ENCODE assay signal across 8 mouse cellular contexts in genomic region chr10:113105771-113106430, GRCm38 (mm10).
DNase-seq lines count a peak whose midpoint lies in the region; ATAC-seq lines count a peak whose summit lies in the region.

No protein-coding gene starts in this region.

- H3K9ac ChIP-seq in embryonic facial prominence, embryonic 11.5 days (replicated peaks; ENCODE audit: low read length), result no peak overlapping the region
- no peak overlapping the region for H3K9ac ChIP-seq in neural tube, embryonic 14.5 days (replicated peaks; ENCODE audit: low read depth, low read length)
- no peak overlapping the region for H3K9ac ChIP-seq in forebrain, embryonic 14.5 days (ENCODE audit: low read length)

- intact Hi-C loops in gastrocnemius, postnatal 36 days (cut with DNase I), result no loop called here

- no peak overlapping the region for H3K4me3 ChIP-seq in embryonic facial prominence, embryonic 11.5 days (ENCODE audit: low read depth, low read length)
- no peak overlapping the region for H3K4me3 ChIP-seq in embryonic facial prominence, embryonic 10.5 days
- no peak overlapping the region for H3K4me3 ChIP-seq in neural tube, embryonic 14.5 days (ENCODE audit: low read depth, low read length)
- no peak overlapping the region for H3K4me3 ChIP-seq in forebrain, embryonic 14.5 days (ENCODE audit: low read depth, low read length)

- no peaks in the 10 kb centered on the region for H3K4me1 ChIP-seq in embryonic facial prominence, embryonic 11.5 days (ENCODE audit: control insufficient read depth, insufficient read depth, low read length)
- no peaks in the 10 kb centered on the region for H3K4me1 ChIP-seq in embryonic facial prominence, embryonic 10.5 days
- H3K4me1 ChIP-seq in neural tube, embryonic 14.5 days (ENCODE audit: control insufficient read depth, insufficient read depth, low read length), result no peaks in the 10 kb centered on the region
- H3K4me1 ChIP-seq in forebrain, embryonic 14.5 days (ENCODE audit: control insufficient read depth, insufficient read depth, low read length), result no peaks in the 10 kb centered on the region

- ATAC-seq in embryonic facial prominence, embryonic 11.5 days (replicated peaks; ENCODE audit: insufficient number of reproducible peaks, low FRiP score, low TSS enrichment, low read depth), result no peak
- ATAC-seq in neural tube, embryonic 14.5 days (ENCODE audit: low read depth), result peak; percentile 41; the same call in 1 of the 2 replicates
- peak; percentile 81 for ATAC-seq in forebrain, embryonic 14.5 days

- 33% methylated on average over 1 of the region's 1 CpGs for WGBS in embryonic facial prominence, embryonic 11.5 days
- 47% methylated on average over 1 of the region's 1 CpGs for WGBS in embryonic facial prominence, embryonic 10.5 days
- WGBS in neural tube, embryonic 14.5 days, result 31% methylated on average over 1 of the region's 1 CpGs
- 19% methylated on average over 1 of the region's 1 CpGs for WGBS in forebrain, embryonic 14.5 days

- H3K27ac ChIP-seq in embryonic facial prominence, embryonic 11.5 days (replicated peaks; ENCODE audit: low read depth, low read length), result no peak overlapping the region
- no peak overlapping the region for H3K27ac ChIP-seq in embryonic facial prominence, embryonic 10.5 days (replicated peaks)
- no peak overlapping the region for H3K27ac ChIP-seq in neural tube, embryonic 14.5 days (ENCODE audit: low read depth, low read length)
- no peak overlapping the region for H3K27ac ChIP-seq in forebrain, embryonic 14.5 days (ENCODE audit: low read depth, low read length)

- H3K36me3 ChIP-seq in embryonic facial prominence, embryonic 11.5 days (replicated peaks; ENCODE audit: control insufficient read depth, insufficient read depth, low read depth, low read length), result no peaks in the 10 kb centered on the region
- no peaks in the 10 kb centered on the region for H3K36me3 ChIP-seq in embryonic facial prominence, embryonic 10.5 days (replicated peaks)
- no peaks in the 10 kb centered on the region for H3K36me3 ChIP-seq in neural tube, embryonic 14.5 days (ENCODE audit: control insufficient read depth, insufficient read depth, low read length)
- H3K36me3 ChIP-seq in forebrain, embryonic 14.5 days (ENCODE audit: control insufficient read depth, insufficient read depth, low read length), result no peaks in the 10 kb centered on the region

- no peaks in the 10 kb centered on the region for H3K27me3 ChIP-seq in embryonic facial prominence, embryonic 11.5 days (ENCODE audit: control insufficient read depth, insufficient read depth, low read length)
- no peaks in the 10 kb centered on the region for H3K27me3 ChIP-seq in embryonic facial prominence, embryonic 10.5 days (replicated peaks; ENCODE audit: low read depth, poor library complexity, severe bottlenecking)
- H3K27me3 ChIP-seq in neural tube, embryonic 14.5 days (ENCODE audit: control insufficient read depth, insufficient read depth, low read length), result no peaks in the 10 kb centered on the region
- no peaks in the 10 kb centered on the region for H3K27me3 ChIP-seq in forebrain, embryonic 14.5 days (replicated peaks; ENCODE audit: control insufficient read depth, insufficient read depth, low read length)

- H3K4me2 ChIP-seq in embryonic facial prominence, embryonic 11.5 days (ENCODE audit: low read depth, low read length), result no peak overlapping the region
- H3K4me2 ChIP-seq in neural tube, embryonic 14.5 days (ENCODE audit: low read depth, low read length), result no peak overlapping the region
- H3K4me2 ChIP-seq in forebrain, embryonic 14.5 days (ENCODE audit: low read length), result no peak overlapping the region

- DNase-seq in embryonic facial prominence, embryonic 11.5 days (ENCODE audit: low spot score), result peak; percentile 20
- no peak for DNase-seq in embryonic facial prominence, embryonic 10.5 days (ENCODE audit: low spot score)
- no peak for DNase-seq in neural tube, embryonic 10.5 days (ENCODE audit: extremely low spot score, low spot score)
- peak; percentile 66 for DNase-seq in forebrain, embryonic 14.5 days (ENCODE audit: low spot score)
- DNase-seq in retina, embryonic 14.5 days (ENCODE audit: low spot score), result peak; percentile 67
- DNase-seq in gastrocnemius, postnatal 36 days, result no peak
- DNase-seq in thymus, postnatal 4 days, result no peak

- H3K9me3 ChIP-seq in embryonic facial prominence, embryonic 11.5 days (replicated peaks; ENCODE audit: control insufficient read depth, low read length), result no peaks in the 10 kb centered on the region
- H3K9me3 ChIP-seq in embryonic facial prominence, embryonic 10.5 days, result no peaks in the 10 kb centered on the region
- no peaks in the 10 kb centered on the region for H3K9me3 ChIP-seq in neural tube, embryonic 14.5 days (ENCODE audit: control insufficient read depth, low read length)
- H3K9me3 ChIP-seq in forebrain, embryonic 14.5 days (replicated peaks; ENCODE audit: control insufficient read depth, low read length), result no peaks in the 10 kb centered on the region

Comparison
In these comparisons a context has a peak if more than half of its experiments do, and no peak if none do; other contexts are left out.
1. DNase-seq: peak in embryonic facial prominence, embryonic 11.5 days (single experiment), forebrain, embryonic 14.5 days (single experiment) and retina, embryonic 14.5 days (single experiment); none in embryonic facial prominence, embryonic 10.5 days (single experiment), neural tube, embryonic 10.5 days (single experiment), gastrocnemius, postnatal 36 days (0 of 2) and thymus, postnatal 4 days (single experiment).